Mouse (Mus musculus) spleen, adult 2 months (tissue): Measurements from ENCODE around the gene Dnajc16. TPM values are rescaled to one million over a fixed set of nuclear protein-coding genes. Genes with fewer than 3 reads are reported as not detected.
"Not testable (repeated sequence)": the region's sequence is repeated elsewhere in the genome, so short reads cannot be mapped to it uniquely, and the experiment has no call there.

Source experiments
- DNase-seq, 2 experiments: peaks; one replicate each; pipeline versions ENCODE4 v3.0.0 to v3.0.0-alpha.2; 2012 to 2021; ENCODE audit warnings: low spot score in 2 of 2, low read depth in 1 of 2
- H3K27ac ChIP-seq: fragments of 200-500 bp; 2 replicates; pipeline ENCODE4 v1.5.1; 2012; ENCODE audit warnings: low read length, inconsistent platforms; ENCODE audit not compliant: insufficient read depth
- H3K27me3 ChIP-seq: fragments of 200-500 bp; 2 replicates; pipeline ENCODE4 v1.6.1; 2012; ENCODE audit warnings: mild to moderate bottlenecking, moderate library complexity, low read length, inconsistent platforms; ENCODE audit not compliant: control insufficient read depth, insufficient read depth
- H3K36me3 ChIP-seq: fragments of 200-500 bp; 2 replicates; pipeline ENCODE4 v1.6.1; 2012; ENCODE audit warnings: mild to moderate bottlenecking, low read length, inconsistent platforms; ENCODE audit not compliant: control insufficient read depth, insufficient read depth
- H3K4me1 ChIP-seq: fragments of 200-500 bp; 2 replicates; pipeline ENCODE4 v1.6.1; 2011; ENCODE audit warnings: inconsistent platforms; ENCODE audit not compliant: control insufficient read depth, insufficient read depth, insufficient read length
- H3K4me3 ChIP-seq: fragments of 200-500 bp; 2 replicates; pipeline ENCODE4 v1.5.1; 2011; ENCODE audit warnings: mild to moderate bottlenecking, inconsistent platforms; ENCODE audit not compliant: insufficient read depth, insufficient read length; ENCODE audit errors: extremely low read depth
- CTCF ChIP-seq: fragments of 200-500 bp; IDR thresholded peaks from 2 replicates; pipeline ENCODE4 v1.5.1; 2011; ENCODE audit warnings: mild to moderate bottlenecking, inconsistent platforms; ENCODE audit not compliant: insufficient read depth, insufficient read length, insufficient replicate concordance; ENCODE audit errors: extremely low read depth
- POLR2A ChIP-seq: fragments of 200-500 bp; IDR thresholded peaks from 2 replicates; pipeline ENCODE4 v1.6.1; 2011; ENCODE audit warnings: low read depth, low read length, inconsistent platforms
- WGBS: fragments of 180-500 bp; shearing (Covaris S2); methylation state at CpG from one replicate; pipeline ENCODE4 v1.1.7; 2018; 5-methylcytosine and 5-hydroxymethylcytosine counted together
- polyA plus RNA-seq: library from polyadenylated mRNA; depleted of rRNA; stranded (reverse); fragments of >200 nt; gene quantifications from 2 replicates; pipeline ENCODE4 v1.2.3, GENCODE M21; 2012

Gene Dnajc16
- polyA plus RNA-seq, 1 experiment, result 6.6 TPM

DNA sequence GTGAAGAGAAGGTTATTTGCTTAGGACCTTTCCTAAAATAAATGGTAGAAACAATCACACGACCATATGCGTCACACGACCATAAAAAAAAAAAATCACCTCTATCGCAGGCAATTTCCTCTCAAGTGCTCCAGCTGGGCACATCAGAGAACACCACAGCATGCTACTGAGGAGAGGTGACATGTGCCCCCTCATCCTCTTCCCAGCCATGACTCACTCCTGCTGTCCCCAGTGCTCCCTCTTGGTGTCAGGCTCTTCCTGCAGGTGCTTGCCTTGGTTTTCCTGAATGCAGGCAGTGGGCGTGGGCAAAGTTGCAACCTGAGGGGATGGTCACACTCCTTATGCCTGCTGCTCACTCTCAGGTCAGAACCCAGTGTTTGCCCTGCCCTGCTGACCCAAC lies 5.9 kb downstream of the Dnajc16 start:
- peaks cover 23% of the 10 kb centered on the region for H3K36me3 ChIP-seq
- no peak for DNase-seq
- no peaks in the 10 kb centered on the region for H3K4me1 ChIP-seq
- TF ChIP-seq CTCF (no peak), POLR2A (no peak)
- H3K4me3 ChIP-seq, result no peak overlapping the region
- WGBS, result 91% methylated on average over 5 of the region's 5 CpGs
- no peak overlapping the region for H3K27ac ChIP-seq
- H3K27me3 ChIP-seq, result no peaks in the 10 kb centered on the region

DNA sequence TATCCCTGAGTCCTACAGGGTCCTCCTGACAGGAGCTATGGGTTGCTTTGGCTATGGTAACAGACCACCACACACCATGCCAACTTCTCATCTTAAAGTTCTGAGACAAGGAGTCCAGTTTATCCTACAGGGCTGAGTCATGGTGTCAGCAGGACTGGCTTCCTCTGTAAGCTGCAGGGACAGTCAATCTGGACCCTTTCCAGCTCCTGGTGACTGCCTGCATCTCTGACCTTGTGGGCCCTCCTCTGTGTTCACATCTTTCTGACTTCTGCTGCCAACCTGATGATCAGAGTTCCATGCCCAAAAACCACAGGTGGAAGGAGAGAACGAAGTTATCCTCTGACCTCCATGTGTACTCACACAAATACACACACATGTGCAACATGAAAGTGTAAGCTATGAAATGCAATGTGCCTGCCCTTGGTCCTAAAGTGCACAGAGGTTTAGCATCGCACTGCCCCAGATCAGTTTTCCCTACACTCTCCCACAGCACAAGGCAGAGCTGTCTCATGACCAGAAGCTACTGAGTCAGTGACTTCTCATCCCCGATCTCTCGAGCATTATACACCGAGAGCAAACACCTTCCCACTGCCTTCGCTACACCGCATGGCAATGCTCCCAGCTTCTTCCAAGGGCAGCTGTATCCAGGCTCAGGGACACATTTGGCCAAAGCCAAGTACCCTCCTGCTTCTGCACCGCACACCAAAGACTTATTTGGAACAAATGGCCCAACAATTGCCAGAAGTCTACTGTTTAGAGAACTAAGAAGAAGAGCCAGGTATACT lies 9.3 kb downstream of the Dnajc16 start:
- Histone ChIP-seq H3K4me1 (no peaks in the 10 kb centered on the region), H3K27me3 (no peaks in the 10 kb centered on the region), H3K4me3 (no peak overlapping the region), H3K27ac (no peak overlapping the region), H3K36me3 (peaks cover 33% of the 10 kb centered on the region)
- 97% methylated on average over 8 of the region's 8 CpGs for WGBS
- DNase-seq, result no peak
- TF ChIP-seq POLR2A (no peak), CTCF (no peak)

DNA sequence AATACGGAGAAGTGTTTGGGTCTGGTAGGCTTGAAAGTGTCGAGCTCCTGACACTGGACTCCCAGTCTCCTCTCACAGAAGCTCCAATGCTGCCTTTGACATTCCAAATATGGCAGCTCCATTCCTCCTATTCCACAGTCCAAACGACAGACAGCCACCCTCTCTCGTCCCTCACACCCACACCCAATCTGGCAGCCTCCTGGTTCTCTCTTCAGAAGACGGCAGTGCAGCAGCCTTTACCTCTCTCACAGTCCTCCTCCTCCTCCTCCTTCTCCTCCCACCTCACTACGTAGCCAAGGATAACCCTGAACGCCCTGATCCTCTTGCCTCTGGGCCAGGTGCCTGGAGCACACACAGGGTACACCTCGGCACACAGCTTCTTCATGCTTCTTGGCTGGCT lies 10.9 kb downstream of the Dnajc16 start:
- H3K36me3 ChIP-seq, result peaks cover 37% of the 10 kb centered on the region
- 94% methylated on average over 8 of the region's 8 CpGs for WGBS
- TF ChIP-seq CTCF (no peak), POLR2A (no peak)

DNA sequence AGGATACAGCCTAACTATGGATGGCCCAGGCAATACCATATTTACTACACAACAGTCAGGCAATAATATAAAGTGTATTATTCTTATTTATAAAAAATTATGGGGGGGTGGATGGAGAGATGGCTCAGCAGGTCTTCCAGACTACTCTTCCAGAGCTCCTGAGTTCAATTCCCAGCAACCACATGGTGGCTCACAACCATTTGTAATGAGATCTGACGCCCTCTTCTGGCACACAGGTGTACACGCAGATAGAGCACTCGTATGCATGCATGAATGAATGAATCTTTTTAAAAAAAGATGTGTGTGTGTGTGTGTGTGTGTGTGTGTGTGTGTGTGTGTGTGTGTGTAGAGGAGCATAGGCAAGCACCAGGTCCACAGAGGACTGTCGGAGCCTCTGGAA lies 17.7 kb downstream of the Dnajc16 start:
- not testable (repeated sequence) for H3K27ac ChIP-seq, H3K27me3 ChIP-seq, H3K4me3 ChIP-seq, H3K4me1 ChIP-seq, DNase-seq
- H3K36me3 ChIP-seq, result peaks cover 43% of the 10 kb centered on the region
- WGBS, result 89% methylated on average over 4 of the region's 4 CpGs

More for the DNA sequence above, 10.9 kb downstream of the Dnajc16 start:
- H3K27me3 ChIP-seq, result no peaks in the 10 kb centered on the region
- H3K27ac ChIP-seq, result no peak overlapping the region
- H3K4me3 ChIP-seq, result no peak overlapping the region
- no peak for DNase-seq
- no peaks in the 10 kb centered on the region for H3K4me1 ChIP-seq

DNA sequence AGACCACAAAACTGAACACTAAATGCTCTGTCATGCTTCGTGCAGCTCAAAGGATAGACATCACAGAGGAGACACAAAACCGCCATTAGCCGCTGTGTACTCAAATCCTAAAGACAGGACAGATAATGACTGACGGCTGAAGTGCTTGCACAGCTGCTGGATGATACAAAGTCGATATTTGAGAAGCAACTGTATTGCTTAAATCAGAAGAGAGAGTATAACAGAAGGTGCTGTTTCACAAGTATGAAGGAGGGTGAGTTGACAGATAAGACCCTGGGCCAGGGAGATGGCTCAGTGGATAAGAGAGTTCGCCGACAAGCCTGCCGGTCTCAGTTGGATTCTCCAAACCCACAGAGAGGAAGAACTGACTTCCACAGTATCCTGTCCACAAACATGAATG lies 18.9 kb downstream of the Dnajc16 start:
- TF ChIP-seq CTCF (no peak), POLR2A (no peak)
- H3K4me3 ChIP-seq, result no peak overlapping the region
- no peaks in the 10 kb centered on the region for H3K27me3 ChIP-seq
- peaks cover 49% of the 10 kb centered on the region for H3K36me3 ChIP-seq
- no peaks in the 10 kb centered on the region for H3K4me1 ChIP-seq
- no peak for DNase-seq
- 75% methylated on average over 8 of the region's 8 CpGs for WGBS
- no peak overlapping the region for H3K27ac ChIP-seq

DNA sequence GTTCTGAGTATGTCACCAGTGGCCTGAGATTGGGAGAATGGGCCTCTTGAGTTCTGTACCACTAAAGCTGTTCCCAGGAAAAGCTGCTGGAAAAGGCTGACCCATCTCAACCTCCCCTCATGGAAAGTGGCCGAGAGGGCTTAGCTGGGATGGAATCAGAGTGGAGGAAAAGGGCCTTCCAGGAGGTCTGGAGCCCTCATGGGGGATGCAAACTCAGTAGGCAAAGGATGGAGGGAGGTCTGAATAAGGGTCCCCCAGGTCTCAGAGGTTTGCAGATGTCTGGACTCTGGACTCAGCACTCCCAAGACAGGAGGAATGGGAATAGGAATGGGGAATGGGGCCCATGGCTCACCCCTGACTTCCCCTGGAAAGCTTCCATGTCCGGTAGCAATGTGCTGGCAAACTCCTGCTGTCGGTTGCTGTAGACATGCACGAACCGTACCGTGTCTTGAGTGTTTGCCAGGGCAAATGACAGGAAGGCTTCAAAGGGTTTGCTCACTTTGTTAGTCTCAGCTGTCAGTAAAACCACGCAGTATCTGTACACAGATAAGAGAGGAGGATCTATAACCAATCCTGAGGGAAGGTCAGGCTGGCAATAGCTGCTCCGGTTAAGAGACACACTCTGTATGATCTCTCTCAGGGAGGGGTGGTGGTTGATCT lies 21.1 kb downstream of the Dnajc16 start:
- TF ChIP-seq POLR2A, result no peak
- no peak for TF ChIP-seq CTCF
- Histone ChIP-seq H3K4me1 (peaks cover 2% of the 10 kb centered on the region; the same call in 1 of the 2 replicates), H3K4me3 (no peak overlapping the region), H3K36me3 (peaks cover 41% of the 10 kb centered on the region), H3K27me3 (no peaks in the 10 kb centered on the region), H3K27ac (no peak overlapping the region)
- DNase-seq, result no peak
- 86% methylated on average over 8 of the region's 8 CpGs for WGBS
